Mouse (Mus musculus) embryo, embryonic 11 days (tissue): ENCODE data around the gene Hs3st1.

Experiments used
- DNase-seq: peaks from one replicate; pipeline ENCODE4 v3.0.0-alpha.2; 2015

Gene Hs3st1

GRCm38 (mm10) chr5:39643260-39643923, 111.9 kb downstream of the Hs3st1 start:
- peak; percentile 9 for DNase-seq

GRCm38 (mm10) chr5:39642222-39642770, 113.0 kb downstream of the Hs3st1 start:
- no peak for DNase-seq

GRCm38 (mm10) chr5:39639438-39640177, 115.7 kb downstream of the Hs3st1 start:
- peak; percentile 73 for DNase-seq

GRCm38 (mm10) chr5:39638926-39639325, 116.3 kb downstream of the Hs3st1 start:
- no peak for DNase-seq

GRCm38 (mm10) chr5:39637874-39638273, 117.4 kb downstream of the Hs3st1 start:
- DNase-seq = no peak

- no peak for DNase-seq
Observed at GRCm38 (mm10) chr5:39636090-39636489, 119.2 kb downstream of the Hs3st1 start.

- DNase-seq = no peak
Observed at GRCm38 (mm10) chr5:39634300-39635047, 120.8 kb downstream of the Hs3st1 start.

- no peak for DNase-seq
Observed at GRCm38 (mm10) chr5:39633206-39633605, 122.1 kb downstream of the Hs3st1 start.

- no peak for DNase-seq
Observed at GRCm38 (mm10) chr5:39630841-39631240, 124.4 kb downstream of the Hs3st1 start.

- peak; percentile 10 for DNase-seq
Observed at GRCm38 (mm10) chr5:39625037-39625473, 130.2 kb downstream of the Hs3st1 start.

GRCm38 (mm10) chr5:39624218-39624590, 131.1 kb downstream of the Hs3st1 start:
- DNase-seq = no peak

GRCm38 (mm10) chr5:39623304-39624217, 131.7 kb downstream of the Hs3st1 start:
- DNase-seq = peak; percentile 50

GRCm38 (mm10) chr5:39620206-39620866, 134.9 kb downstream of the Hs3st1 start:
- DNase-seq = no peak

GRCm38 (mm10) chr5:39617354-39617977, 137.8 kb downstream of the Hs3st1 start:
- DNase-seq = no peak

- DNase-seq = no peak
Observed at GRCm38 (mm10) chr5:39615202-39615601, 140.1 kb downstream of the Hs3st1 start.

GRCm38 (mm10) chr5:39613534-39613933, 141.7 kb downstream of the Hs3st1 start:
- no peak for DNase-seq

GRCm38 (mm10) chr5:39612240-39612639, 143.0 kb downstream of the Hs3st1 start:
- DNase-seq = no peak

GRCm38 (mm10) chr5:39608260-39608659, 147.0 kb downstream of the Hs3st1 start:
- DNase-seq = no peak

- no peak for DNase-seq
Observed at GRCm38 (mm10) chr5:39594737-39595136, 160.5 kb downstream of the Hs3st1 start.
